Mouse (Mus musculus) gastrocnemius, postnatal 36 days (tissue): ENCODE data around the gene Vkorc1l1. TPM values are rescaled to one million over a fixed set of nuclear protein-coding genes. Genes with fewer than 3 reads are reported as not detected.

Source experiments
- DNase-seq, 2 experiments: peaks; one replicate each; pipeline ENCODE4 v3.0.0; 2022
- intact Hi-C: fragments of 180-260 bp; cut with DNase I; formaldehyde crosslinking; loops from one replicate; pipeline ENCODE4 v1.15.1; 2025
- total RNA-seq, 2 experiments: library from RNA; stranded (reverse); gene quantifications; 2 replicates each; pipeline ENCODE4 v1.2.3; 2021

Vkorc1l1 gene
- total RNA-seq, 2 experiments from 2014 or later, result 20.2 to 22.1 TPM

DNA sequence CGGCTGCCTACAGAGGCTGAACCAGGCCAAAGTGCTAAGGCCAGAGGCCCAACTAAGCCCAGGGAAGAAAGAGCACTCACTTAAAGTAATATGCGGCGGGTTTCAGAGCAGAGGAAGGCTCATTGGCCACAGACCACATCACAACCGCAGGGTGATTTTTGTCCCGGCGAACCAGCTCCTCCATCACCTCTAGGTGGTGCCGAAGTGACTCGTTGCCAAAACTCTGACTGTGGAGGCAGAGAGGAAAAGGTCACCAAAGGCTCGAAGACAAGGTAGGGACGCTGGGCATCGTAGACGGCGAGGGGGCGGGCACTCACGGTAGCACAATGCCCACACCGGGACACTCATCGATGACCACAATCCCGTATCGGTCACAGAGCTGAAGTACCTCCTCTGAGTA lies 55.9 kb downstream of the Vkorc1l1 start:
- DNase-seq, result no peak
- intact Hi-C loops, result loop anchor here (5.0 kb wide), 1 partner anchor 40 kb away; no protein-coding TSS in a partner anchor

DNA sequence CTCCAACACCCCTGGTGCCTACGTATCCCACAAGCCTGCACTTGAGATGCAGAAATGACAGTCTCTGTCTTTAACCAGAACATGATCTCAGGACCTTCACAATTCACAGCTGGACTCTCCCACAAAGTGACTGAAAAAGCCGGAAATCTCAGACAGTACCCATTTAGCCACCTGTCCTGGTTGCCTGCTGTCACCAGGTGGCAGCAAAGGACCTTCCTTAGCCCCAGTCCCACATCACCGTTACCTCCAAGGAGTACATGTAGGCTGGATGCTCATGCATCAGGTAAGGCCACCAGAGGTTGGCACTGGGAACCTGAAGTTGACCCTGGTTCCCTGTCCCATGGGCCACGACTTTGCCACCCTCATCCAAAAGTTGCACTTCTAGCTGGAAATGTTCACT lies 57.3 kb downstream of the Vkorc1l1 start:
- DNase-seq, result no peak
- intact Hi-C loops, result loop anchor here (5.0 kb wide), 1 partner anchor 38 kb away; no protein-coding TSS in a partner anchor

DNA sequence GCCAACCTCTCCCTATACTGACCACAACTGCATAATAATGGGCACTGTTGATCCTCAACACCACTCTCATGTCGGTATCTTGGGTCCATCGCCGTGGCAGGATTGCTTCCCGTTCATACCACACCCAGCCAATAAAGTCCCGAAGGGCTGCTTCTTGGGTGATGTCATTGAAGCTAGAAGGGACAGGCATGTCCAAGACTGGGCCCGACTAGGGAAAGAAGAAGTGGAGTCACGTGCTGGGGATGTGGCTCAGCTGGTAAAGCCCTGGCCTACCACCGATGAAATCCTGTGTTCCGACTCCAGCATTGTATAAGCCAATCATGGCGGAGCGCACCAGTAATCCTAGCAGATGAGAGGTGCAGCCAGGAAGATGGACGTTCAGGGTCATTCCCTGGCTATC lies 59.0 kb downstream of the Vkorc1l1 start:
- DNase-seq, result no peak
- intact Hi-C loops, result no loop called here

DNA sequence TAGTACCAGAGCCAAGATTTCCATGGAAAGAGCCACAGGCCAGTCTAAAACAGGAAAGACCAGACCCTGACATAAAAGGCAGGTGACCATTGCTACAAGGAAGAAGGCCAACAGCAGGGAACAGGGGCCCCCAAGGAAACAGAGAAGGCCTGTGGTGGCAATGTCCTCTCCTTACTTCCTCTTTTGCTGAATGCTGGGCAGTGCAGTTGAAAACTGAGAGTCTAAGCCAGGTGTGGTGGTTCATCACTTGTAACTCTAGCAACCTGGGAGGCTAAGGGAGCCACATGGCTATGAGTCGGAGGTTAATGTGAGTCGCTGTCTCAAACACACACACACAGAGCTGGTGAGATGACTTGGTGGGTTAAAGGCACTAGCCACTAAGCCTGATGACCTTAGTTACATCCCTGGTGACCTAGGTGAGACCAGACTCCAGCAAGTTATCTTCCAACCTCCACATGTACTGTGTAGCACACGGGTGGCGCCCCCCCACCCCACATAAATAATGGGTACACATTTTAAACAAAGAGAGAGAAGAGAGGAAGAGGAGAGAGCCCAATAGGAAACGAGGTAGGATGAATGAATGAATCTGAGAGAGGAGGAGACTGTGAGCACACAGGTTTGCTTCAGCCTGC lies 59.7 kb downstream of the Vkorc1l1 start:
- intact Hi-C loops, result no loop called here

DNA sequence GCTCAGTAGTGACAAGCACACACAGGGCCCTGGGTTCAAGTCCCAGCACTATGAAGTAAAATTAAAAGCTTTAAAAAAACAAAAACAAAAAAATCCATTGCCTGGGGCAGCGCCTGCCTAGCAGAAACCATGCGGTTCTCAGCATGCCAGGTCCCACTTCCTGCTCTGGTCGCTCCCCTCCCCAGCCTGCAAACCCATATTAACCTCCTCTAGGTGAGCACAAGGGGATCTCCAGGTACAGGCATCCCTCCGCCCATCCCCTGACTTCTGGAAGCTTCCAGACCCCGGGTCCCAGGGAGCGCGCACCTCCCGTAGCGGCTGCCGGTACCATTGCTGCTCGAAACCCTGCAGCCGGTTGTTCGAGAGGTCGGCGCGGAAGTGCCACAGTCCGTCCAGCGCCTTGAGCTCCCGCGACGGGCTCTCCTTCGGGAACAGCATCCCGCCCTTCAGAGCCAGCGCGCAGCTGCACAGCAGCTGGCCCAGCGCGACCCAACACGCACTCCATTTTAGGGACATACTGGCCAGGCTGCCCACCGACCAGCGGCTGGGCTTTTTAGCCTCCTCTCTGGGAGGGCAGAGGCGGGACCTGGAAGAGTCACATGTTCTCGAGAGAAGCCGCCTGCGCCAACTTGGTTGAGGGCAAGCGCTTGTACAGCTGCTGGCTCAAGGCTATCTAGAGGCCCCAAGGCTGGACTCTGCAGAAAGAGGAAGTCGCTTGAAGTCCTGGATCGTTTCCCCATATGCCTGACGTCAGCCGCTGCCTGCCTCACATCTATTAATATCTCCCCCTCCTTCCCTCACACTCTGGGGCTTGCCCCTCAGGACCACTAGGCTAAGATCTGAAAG lies 60.8 kb downstream of the Vkorc1l1 start, which contains the start of gene Gusb:
Gene Gusb (minus strand): TSS at position 749 of the 846 bp plus-strand sequence.
- intact Hi-C loops, result no loop called here

More for the DNA sequence above, 59.7 kb downstream of the Vkorc1l1 start:
- no peak for DNase-seq

DNA sequence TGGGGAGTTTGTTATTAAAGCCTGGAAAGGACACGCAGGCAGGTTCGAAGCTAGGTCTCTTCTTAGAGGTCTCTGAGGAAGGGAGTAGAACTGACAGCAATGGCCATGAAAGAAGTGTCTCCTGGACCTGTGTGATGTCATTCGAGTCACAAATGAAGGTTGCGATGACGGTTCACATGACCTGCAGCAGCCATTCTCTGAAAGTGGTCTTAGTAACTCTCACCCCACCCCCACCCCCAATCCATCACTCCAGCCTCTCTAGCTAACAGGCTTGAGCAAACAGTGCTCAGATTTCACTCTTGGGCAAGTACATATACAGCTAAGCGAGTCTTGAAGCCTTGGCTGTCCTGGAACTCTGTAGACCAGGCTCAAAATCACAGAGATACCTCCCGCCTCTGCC lies 61.5 kb downstream of the Vkorc1l1 start:
- DNase-seq, result no peak
- intact Hi-C loops, result no loop called here

More for the DNA sequence above, 60.8 kb downstream of the Vkorc1l1 start, which contains the start of gene Gusb:
- peak; percentile 73 to 78 for DNase-seq

DNA sequence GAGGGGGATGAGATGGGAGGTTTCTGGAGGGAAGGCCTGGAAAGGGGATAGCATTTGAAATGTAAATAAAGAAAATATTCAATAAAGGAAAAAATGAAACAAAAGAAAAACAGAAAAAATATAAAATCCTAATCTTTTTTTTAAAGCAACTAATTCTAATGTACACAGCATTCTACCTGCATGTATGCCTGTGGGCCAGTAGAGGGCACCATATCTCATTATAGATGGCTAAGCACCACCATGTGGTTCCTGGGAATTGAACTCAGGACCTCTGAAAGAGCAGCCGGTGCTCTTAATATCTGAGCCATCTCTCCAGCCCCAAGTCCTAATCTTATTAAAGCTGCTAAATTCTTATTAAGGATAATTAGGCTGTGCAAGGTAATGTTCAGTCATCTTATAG lies 65.6 kb downstream of the Vkorc1l1 start:
- intact Hi-C loops, result no loop called here
- no peak for DNase-seq

DNA sequence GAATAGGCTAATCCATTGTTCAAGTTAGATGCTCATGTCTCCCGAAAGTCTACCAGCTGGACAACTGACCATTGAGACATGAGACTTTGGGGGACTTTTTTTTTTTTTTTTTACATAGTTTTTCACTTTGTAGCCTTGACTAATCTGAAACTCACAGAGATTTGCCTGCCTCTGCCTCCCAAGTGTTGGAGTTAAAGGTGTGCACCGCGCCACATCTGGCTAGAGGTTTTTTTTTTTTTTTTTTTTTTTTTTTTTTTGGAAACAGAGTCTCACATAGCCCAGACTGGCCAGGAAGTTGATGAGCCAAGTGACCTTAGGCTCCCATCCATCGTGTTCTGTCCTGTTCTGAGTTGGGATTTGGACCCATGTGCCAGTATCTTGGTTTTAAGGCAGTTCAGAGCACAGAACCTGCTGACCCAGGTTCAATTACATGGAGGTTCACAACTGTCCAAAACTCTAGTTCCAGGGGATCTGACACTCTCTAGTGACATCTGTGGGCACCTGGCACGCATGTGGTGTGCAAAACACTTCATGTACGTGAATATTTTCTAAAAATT lies 66.3 kb downstream of the Vkorc1l1 start:
- no peak for DNase-seq
- intact Hi-C loops, result no loop called here

DNA sequence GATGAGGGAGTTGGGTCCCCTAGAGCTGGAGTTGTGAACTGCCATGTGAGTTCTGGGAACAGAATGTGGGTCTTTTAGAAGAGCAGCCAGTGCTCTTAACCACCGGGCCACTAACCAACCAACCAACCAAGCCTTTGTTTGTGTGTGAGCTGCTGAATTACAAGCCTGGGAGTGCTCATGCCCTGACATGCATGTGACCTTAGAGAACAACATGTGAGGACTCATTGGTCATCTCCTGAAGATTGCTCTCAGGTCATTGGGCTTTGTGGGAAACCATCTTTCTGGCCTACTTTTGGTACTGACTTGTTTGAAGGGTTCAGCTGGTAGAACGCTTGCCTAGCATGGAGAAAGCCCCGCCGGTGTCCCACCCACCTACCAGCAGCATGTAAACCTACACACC lies 68.0 kb downstream of the Vkorc1l1 start:
- DNase-seq, result no peak
- intact Hi-C loops, result no loop called here

DNA sequence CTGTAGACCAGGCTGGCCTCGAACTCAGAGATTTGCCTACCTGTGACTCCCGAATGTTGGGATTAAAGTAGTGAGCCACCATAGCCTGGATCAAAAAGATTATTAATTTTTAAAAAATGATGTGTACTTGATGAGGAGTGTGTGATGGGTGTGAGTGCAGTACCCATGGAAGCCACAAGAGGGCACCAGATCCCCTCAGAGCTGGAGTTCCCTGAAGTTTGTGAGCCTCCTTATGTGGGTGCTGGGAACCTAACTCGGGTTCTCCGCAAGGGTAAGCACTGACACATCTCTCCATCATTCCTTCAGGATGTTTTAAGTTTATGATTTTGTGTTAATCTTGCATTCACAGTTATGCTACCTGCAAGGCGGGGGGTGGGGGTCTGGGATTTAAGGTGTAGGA lies 69.2 kb downstream of the Vkorc1l1 start:
- no peak for DNase-seq
- intact Hi-C loops, result no loop called here

DNA sequence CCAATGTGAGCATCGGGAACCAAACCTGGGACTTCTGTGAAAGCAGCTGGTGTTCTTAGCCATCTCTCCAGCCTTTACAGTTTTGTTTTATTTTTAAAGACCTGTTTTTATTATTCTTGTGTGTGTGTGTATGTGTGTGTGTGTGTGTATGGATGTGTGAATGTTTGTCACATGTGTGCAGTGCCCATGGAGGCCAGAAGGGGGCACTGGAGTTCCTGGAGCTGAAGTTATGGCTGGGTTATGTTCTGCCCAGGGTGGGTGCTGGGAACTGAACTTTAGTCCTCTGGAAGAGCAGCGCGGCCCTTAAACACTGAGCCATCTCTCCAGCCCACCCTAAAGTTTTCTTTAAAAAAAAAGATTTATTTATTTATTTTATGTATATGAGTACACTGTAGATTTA lies 73.3 kb downstream of the Vkorc1l1 start:
- intact Hi-C loops, result no loop called here
- DNase-seq, result no peak

DNA sequence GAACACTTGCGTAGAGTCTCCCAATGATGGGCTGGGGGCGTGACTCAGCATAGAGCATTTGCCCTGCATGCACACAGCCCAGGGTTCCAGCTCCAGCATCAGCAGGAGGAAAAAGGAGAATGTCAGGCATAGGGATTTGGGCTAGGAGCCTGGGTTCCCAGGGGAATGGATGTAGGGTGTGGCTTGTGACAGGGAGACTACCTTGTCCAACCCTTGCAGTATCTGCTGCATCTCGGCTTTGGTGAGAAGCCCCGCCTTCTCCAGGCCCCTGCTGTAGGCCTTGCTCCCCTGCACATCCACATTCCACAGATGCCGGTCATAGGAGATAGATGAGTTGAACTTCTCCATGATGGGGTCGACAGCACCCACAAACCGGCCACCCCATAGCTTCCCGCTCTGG lies 77.7 kb downstream of the Vkorc1l1 start:
- DNase-seq, result no peak
- intact Hi-C loops, result loop anchor here (2.0 kb wide), 1 partner anchor 21 kb away; no protein-coding TSS in a partner anchor

DNA sequence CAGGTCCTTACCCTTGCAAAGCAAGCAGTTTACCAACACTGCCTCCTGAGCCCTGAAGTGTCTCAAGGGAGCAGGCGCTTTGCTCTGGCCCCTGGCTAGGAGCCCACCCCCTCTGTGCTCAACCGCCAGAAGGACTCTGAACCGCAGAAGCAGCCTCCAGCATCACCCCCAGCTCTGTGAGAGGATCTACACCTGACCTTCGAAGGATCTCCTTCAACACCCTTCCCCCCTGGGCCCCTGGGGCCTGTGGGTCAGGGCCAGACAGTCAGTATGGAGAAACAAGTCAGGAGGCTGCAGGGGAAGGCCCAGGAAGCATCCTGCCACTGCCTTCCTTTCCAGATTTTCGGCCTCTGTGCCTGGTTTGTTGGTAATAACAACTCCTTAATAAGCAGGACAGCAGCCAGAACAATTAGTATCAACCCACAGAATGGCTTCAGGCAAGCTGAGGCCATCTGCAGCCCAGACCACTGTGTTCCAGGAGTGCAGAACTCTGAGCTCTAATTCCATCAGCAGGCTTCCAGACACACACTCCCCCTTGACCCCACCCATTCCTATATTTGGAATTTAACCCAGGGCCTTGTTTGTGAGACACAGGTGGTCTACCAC lies 79.7 kb downstream of the Vkorc1l1 start:
- no peak for DNase-seq
- intact Hi-C loops, result loop anchor here (5.0 kb wide), 2 partner anchors 121 to 141 kb away; partner anchors contain the start of gene Kctd7

DNA sequence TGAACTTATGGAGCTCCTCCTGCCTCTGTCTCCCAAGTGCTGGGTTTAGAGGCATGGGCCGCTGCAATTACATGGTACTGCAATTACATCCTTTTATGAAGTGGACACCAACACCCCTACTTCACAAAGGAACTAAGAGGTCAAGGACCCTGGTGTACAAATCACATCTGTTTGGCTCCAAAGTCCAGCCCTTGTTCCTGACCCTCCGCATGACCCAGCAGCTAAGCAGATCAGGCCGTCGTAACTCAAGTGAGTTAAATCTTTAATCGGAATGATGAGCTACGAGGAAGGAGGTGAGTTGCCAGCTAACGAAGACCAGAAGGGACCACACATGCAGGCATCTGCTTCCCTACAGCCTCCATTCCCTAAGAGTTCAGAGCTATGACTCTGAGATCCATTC lies 80.6 kb downstream of the Vkorc1l1 start:
- intact Hi-C loops, result loop anchor here (5.0 kb wide), 2 partner anchors 120 to 140 kb away; partner anchors contain the start of gene Kctd7
- no peak for DNase-seq

DNA sequence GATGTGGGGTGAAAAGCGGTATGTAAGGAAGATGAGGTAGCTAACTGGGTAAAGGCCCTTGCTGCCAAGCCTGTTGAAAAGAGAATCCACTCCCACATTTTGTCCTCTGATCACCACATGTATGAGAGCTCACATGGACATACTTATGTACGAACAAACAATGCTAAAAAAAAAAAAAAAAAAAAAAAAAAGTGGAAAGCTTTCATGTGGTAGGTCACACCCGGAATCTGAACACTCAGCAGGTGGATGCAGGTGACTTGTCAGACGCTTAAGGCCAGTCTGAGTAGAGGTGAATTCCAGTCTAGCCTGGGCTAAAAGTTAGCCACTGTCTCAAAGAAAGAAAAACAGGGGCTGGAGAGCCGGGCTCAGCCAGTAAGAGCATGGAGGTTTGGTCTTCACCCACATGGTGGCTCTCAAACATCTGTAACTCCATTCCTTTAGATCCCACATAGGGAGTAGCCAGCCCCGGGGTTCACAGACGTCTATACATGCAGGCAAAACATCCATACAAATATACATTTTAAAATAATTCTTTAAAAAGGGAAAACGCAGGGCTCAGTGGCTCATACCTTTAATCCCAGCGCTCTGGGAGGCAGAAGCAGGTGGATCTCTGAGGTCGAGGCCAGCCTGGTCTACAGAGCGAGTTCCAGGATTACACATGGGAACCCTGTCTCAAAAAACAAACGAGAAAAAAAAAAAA lies 81.4 kb downstream of the Vkorc1l1 start:
- no peak for DNase-seq
- intact Hi-C loops, result loop anchor here (5.0 kb wide), 2 partner anchors 119 to 139 kb away; partner anchors contain the start of gene Kctd7

DNA sequence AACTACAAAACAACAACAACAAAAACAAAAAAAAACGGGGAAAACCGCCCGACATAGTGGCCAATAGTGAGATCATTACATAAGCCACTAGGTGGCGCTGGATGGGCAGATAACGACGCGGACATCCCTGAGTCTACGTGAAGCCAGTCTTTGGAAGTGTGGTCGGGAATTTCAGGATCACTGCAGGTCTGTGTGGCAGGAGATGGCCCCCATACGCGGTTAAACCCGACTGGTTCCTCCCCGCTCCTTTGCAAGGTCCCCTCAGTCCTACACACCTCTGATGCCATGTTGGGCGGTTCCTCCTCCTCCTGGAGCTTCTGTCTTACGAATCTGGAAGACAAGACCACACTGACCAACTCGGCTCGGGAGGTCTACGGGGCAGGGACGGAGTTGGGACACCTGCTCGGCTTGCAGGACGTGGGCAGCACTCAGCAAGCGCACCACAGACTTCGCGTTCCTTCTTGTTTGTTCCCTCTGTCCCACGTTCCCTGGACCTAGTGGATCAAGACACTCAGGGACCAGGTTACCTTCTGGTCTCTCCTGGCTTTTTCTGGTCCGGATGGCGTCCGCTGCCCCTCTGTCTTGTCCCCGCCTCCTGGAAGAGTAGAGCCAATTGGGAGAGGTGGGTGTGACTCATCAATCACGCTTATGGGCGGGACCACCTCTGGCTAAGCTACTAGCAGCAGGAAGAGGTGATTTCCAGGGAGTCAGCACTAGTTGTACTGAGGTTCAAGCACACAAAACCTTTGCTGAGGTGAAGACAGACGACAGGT lies 82.2 kb downstream of the Vkorc1l1 start:
- intact Hi-C loops, result loop anchor here (5.0 kb wide), 2 partner anchors 118 to 138 kb away; partner anchors contain the start of gene Kctd7
- DNase-seq, result peak; percentile 76

DNA sequence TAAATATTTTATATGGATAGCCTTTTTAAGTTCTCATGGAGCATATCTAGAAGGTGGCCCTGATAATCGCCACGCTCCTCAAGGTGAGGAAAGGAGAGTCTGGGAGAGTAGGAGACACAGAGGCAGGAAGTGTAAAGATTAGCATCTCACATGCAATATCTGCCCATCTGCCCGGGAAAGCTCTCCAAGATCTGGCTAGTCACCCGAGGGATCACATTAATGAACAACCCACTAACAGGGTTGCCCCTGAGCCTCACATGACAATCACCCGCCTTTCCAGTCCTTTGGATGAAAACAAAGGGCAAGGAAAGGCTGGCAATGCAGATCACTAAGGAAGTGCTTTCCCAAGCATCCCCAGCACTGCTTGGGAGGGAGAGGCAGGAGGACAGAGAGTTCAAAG lies 85.4 kb downstream of the Vkorc1l1 start:
- intact Hi-C loops, result no loop called here
- no peak for DNase-seq

DNA sequence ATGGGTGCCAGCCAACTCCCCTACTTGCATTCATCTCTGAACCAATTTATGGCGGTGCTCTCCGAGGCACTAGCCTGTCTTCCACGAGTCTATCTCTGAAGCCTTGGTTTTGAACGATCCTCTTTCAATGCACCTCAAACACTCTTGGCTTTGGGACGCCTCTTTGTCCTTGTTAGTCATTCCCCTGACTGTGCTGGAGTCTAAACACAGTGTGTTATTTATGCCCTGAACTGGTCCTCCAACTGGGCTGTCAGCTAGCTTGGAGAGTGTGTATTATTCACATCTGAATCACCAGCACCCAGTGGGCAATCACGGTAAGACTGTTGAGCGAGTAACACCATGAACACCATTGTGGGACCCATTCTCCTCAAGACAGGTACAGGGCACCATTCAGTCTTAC lies 85.9 kb downstream of the Vkorc1l1 start:
- intact Hi-C loops, result no loop called here
- DNase-seq, result no peak
